Mouse (Mus musculus) cortical plate, adult 2 months (tissue): ENCODE measurements around the gene Mag. TPM values are rescaled to one million over a fixed set of nuclear protein-coding genes. Genes with fewer than 3 reads are reported as not detected.

Experiments
- H3K27ac ChIP-seq: fragments of 200-500 bp; 2 replicates; pipeline ENCODE4 v1.5.1; 2012; ENCODE audit warnings: low read length, control low read depth, inconsistent platforms; ENCODE audit not compliant: insufficient read depth
- H3K4me1 ChIP-seq: fragments of 200-500 bp; 2 replicates; pipeline ENCODE4 v1.6.1; 2011; ENCODE audit warnings: low read length; ENCODE audit not compliant: control insufficient read depth, insufficient read depth
- H3K4me3 ChIP-seq: fragments of 200-500 bp; 2 replicates; pipeline ENCODE4 v1.5.1; 2011; ENCODE audit warnings: mild to moderate bottlenecking, low read length, control low read depth; ENCODE audit not compliant: insufficient read depth
- CTCF ChIP-seq: fragments of 200-500 bp; IDR thresholded peaks from 2 replicates; pipeline ENCODE4 v1.5.1; 2011; ENCODE audit warnings: mild to moderate bottlenecking, control low read depth, low read length; ENCODE audit not compliant: insufficient read depth; ENCODE audit errors: extremely low read depth
- POLR2A ChIP-seq: fragments of 200-500 bp; IDR thresholded peaks from 2 replicates; pipeline ENCODE4 v1.6.1; 2011; ENCODE audit warnings: mild to moderate bottlenecking, low read length, control low read depth; ENCODE audit not compliant: insufficient read depth; ENCODE audit errors: extremely low read depth
- polyA plus RNA-seq: library from polyadenylated mRNA; depleted of rRNA; stranded (reverse); fragments of >200 nt; gene quantifications from 2 replicates; pipeline ENCODE4 v1.2.3, GENCODE M21; 2012

The Mag gene
- polyA plus RNA-seq, 1 experiment, result 613 TPM

DNA sequence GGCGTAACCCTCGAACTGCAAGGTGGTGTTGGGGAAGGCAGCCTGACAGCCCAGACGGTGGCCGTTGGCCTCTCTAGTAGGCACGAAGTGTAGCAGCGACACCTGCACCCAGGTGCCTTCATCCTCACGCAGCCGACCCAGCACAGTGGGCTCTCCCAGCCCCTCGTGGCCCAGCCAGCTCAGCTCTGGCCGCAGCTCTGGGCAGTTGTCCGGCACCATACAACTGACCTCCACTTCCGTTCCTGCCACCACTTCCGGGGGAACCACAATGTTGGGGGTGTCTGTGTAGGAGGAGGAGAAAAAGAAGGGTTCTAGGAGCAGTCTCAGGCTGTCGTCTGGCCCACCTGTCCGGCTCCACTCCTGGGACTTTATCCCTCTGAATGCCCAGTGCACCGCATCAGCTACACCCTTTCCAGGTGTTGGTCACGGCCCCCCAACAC, 5.7 kb downstream of the Mag start:
- Histone ChIP-seq H3K27ac (no peak overlapping the region), H3K4me1 (no peaks in the 10 kb centered on the region), H3K4me3 (no peak overlapping the region)
- TF ChIP-seq CTCF, result no peak
- TF ChIP-seq POLR2A, result no peak

DNA sequence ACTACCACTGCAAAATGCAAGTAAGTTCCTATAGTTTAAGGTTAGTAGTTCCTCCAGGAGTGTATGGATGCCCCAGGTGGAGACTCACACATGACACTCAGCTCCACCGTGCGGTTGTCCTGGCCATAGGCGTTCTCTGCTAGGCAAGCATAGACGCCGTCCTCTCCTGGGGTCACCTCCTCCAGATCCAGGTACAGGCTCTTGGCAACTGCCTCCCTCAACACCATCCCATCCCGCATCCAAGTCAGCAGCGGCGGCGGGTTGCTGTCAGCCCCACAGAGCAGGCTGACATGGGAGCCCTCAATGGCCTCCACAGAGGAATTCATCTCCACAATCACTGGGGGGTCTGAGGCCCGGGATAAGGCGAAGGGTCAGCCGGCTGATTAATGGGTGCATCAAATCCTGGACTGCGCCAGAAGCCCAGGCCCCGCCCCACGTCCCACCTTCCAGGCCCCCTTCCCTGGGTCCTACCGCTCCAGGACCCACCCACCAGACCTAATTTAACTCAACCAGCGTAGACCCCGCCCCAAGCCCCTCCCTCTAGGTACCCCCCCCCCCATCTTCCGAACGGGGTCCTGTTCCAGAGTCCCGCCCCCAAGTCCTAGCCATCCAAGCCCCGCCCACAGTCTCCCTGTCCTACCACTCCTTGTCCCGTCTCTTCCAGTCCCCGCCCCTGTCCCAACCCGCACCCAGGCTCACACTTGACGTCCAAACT, 6.2 kb downstream of the Mag start:
- no peak for TF ChIP-seq CTCF
- TF ChIP-seq POLR2A, result no peak
- Histone ChIP-seq H3K27ac (no peak overlapping the region), H3K4me3 (no peak overlapping the region), H3K4me1 (no peaks in the 10 kb centered on the region)

DNA sequence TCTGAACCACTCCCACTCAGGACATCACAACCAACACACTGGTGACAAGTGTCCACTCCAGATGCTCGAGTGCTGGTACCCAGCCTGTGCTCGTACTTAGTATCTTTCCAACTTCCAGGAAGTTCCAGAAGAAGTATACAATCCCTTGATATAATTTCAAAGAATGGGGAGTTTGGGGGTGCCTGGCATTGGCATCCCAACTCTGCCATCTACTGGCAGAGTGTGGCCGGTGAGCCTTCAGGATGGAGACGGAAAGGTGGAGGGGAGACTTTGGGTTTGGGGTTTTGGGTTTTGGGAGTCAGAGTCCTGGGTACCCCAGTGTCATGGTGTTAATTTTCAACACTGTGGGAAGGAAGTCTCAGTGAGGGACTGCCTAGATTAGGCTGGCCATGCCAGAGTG, 10.6 kb downstream of the Mag start:
- Histone ChIP-seq H3K27ac (no peak overlapping the region), H3K4me3 (no peak overlapping the region), H3K4me1 (no peaks in the 10 kb centered on the region)
- TF ChIP-seq CTCF (peak; percentile 59), POLR2A (no peak)

DNA sequence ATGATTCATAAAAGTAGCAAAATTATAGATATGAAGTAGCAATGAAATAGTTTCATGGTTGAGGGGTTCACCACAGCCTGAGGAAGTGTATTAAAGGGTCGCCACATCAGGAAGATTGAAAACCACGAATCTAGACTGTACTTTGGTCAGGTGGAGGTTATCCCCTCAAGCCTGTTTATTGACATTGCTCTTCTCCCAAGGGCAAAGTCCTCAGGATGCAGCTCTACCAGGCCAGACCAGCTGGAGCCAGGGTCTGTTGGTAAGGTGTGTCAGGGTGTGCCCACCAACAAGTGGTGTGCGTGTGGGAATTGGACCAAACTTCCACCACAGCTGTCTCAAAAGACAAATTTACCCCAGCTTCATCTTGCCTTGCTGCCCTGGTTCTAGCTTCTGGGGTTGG, 19.5 kb downstream of the Mag start:
- H3K4me3 ChIP-seq, result no peak overlapping the region
- no peaks in the 10 kb centered on the region for H3K4me1 ChIP-seq
- no peak overlapping the region for H3K27ac ChIP-seq
- TF ChIP-seq CTCF, result no peak
- TF ChIP-seq POLR2A, result no peak

DNA sequence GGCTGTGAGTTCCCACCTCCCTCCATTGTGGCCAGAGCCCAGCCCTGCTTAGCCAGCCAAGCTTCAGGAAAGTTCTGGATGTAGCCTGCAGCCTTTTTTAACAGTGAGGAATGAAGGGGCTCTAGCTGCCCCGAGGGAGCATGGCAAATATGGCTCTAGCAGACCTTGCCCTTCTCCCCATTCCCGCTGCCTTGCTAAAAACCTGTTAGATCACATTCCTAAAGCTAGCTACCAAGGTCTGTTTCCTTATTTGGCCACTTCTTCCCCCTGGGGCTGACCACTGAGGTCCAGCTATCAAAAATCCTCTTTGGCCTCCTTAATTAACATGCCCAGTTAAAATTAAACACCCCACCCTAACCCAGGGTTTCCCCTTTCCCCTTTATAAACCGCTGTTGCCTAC, 22.2 kb downstream of the Mag start:
- Histone ChIP-seq H3K27ac (no peak overlapping the region), H3K4me3 (no peak overlapping the region), H3K4me1 (no peaks in the 10 kb centered on the region)
- TF ChIP-seq POLR2A (no peak), CTCF (no peak)

DNA sequence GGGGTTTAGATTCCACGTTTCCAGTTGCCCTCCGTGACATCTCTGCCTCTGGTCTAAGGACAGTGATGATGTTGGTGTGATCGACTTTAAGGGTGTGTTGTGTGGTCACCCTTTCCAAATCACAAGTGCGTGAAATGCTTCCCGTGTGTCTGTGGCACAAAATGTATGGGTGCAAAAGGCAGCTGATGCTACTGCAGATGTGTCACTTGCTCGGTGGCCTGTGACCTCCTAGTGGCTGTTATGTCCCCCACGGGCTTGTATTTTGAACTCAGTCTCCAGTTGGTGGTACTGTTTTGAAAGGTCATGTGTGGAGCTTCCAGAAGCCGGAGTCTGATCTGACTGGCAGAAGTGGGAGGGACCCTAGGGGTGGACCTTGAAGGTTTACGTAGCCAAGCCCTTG, 22.9 kb downstream of the Mag start:
- Histone ChIP-seq H3K4me1 (no peaks in the 10 kb centered on the region), H3K27ac (no peak overlapping the region), H3K4me3 (no peak overlapping the region)
- TF ChIP-seq POLR2A (no peak), CTCF (no peak)

DNA sequence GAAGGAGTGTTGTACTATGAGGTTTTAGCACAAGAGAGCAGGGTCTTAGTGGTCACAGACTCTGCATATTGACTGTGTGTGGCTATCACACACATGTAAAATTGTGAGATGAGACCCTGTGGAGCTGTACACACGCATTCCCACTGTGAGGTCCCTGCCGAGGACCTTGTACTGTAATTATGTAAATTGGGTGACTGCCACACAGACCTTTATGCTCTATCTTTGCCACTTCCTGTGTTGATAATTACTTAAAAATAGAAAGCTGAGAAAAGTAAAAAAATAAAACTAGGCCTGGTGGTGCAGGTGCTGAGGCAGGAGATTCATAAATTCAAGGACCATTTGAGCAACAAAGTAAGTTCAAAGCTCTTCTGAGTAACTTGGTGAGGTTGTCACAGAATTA, 24.0 kb downstream of the Mag start:
- no peaks in the 10 kb centered on the region for H3K4me1 ChIP-seq
- H3K27ac ChIP-seq, result no peak overlapping the region
- no peak overlapping the region for H3K4me3 ChIP-seq
- no peak for TF ChIP-seq POLR2A
- no peak for TF ChIP-seq CTCF

DNA sequence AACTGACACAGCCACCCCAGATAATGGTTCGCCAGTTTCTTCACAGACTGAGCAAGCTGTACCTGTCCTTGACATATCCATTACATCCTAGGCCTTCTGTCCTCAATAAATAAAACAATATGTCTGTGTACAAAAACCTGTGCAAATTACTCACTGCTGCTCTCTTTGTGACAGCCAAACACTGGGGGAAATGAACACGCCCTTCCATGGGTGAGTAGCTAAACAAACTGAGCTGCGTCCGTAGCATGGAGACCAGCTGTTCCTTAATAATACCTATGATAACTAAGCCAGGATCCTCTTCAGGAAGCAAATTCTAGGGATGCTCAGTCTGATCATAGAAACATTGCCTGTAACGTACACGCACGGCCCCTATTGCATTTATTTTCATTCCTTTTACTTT, 25.9 kb downstream of the Mag start:
- no peaks in the 10 kb centered on the region for H3K4me1 ChIP-seq
- no peak overlapping the region for H3K27ac ChIP-seq
- H3K4me3 ChIP-seq, result no peak overlapping the region
- TF ChIP-seq CTCF (no peak), POLR2A (no peak)

DNA sequence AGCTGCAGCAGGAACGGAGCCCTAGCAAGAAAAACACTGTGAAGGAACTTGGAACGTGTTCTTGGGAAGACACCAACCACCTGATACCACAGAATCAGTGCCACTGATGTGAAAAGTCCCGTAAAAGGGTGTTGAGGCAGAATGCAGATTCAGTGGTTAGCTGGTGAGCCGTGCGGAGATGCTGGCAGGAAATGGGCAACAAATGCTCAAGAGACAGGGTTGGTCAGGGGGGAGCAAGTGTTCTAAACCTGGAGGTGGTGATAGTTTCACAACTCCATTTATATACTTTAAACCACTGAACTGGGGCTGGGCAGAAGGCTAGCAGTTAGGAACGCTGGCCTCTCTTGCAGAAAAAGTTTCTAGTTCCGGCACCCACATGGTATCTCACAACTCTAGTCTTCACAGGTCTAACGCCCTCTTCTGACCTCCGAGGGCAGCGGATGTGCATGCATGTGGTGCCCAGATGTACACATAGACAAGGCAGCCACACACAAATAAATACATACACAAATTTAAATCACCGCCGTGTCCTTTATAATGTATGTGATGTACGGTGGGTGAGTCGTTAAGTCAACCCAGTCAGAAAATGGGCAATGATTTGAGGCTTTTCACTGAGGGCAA, 27.0 kb downstream of the Mag start:
- no peak overlapping the region for H3K4me3 ChIP-seq
- TF ChIP-seq CTCF (no peak), POLR2A (no peak)
- H3K4me1 ChIP-seq, result no peaks in the 10 kb centered on the region
- no peak overlapping the region for H3K27ac ChIP-seq

DNA sequence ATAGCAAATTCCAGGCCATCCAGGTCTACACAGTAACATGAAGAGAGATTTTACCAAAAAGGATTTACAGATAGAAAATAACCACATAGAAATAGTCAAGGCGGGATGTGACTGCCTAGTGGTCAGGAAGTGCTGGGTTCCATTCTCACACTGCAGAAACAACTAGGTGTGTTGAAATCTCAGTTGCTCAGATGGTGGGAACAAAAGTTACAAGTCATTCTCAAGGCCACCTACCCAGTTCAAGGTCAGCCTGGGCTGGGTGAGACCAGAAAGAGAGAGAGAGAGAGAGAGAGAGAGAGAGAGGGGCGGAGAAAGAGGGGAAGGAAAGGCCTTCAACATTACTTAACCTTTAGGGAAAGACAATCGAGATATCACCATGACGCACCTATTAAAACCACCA, 27.8 kb downstream of the Mag start:
- H3K27ac ChIP-seq, result no peak overlapping the region
- H3K4me3 ChIP-seq, result no peak overlapping the region
- no peak for TF ChIP-seq CTCF
- TF ChIP-seq POLR2A, result no peak
- no peaks in the 10 kb centered on the region for H3K4me1 ChIP-seq

DNA sequence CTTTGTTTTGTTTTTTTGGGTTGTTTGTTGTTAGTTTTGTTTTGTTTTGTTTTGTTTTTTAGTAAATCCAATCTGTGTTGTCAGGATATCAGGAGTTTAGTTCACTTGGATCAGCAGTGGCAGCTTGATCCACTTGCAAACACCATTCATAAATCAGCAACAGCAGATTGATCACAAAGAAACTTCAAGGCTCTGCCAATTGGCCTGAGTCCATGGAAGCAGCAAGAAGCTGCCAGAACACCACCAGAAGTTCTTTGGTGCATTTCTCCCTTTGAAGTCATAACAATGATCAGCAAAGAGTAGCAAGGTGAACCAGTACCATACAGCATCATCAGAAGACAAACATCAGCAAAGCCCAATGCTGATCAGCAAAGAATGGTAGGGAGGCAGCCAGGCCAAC, 30.6 kb downstream of the Mag start:
- Histone ChIP-seq H3K4me3 (no peak overlapping the region), H3K27ac (no peak overlapping the region), H3K4me1 (no peaks in the 10 kb centered on the region)
- no peak for TF ChIP-seq CTCF
- no peak for TF ChIP-seq POLR2A

DNA sequence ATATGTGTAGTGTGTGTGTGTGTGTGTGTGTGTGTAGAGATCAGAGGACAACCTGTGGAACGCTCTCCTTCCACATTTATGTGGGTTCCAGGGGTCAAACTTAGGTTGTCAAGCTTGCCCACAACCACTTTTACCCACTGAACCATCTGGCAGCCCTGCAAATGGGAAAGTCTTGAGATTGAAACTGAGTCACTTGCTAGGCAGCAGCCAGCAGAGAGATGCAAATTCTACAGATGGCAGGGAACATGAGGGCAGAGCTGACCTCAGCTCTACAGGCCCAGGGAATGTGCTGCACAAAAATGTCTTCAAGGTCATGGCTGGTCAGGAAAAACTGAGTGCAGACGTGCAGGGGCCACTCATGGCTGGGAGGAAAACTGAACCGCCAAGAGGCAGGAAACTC, 33.3 kb downstream of the Mag start:
- TF ChIP-seq POLR2A, result no peak
- TF ChIP-seq CTCF, result no peak
- Histone ChIP-seq H3K4me1 (no peaks in the 10 kb centered on the region), H3K4me3 (no peak overlapping the region), H3K27ac (no peak overlapping the region)
